Mouse (Mus musculus) c-Kit-positive CD71-negative TER-119-negative erythroid progenitor cells, embryonic 14.5 days (primary cell): Measurements from ENCODE around the gene Vps13d.

Experiments used
- DNase-seq: peaks from one replicate; pipeline ENCODE4 v3.0.0-alpha.2; 2013; ENCODE audit warnings: low read depth

Gene Vps13d

DNA sequence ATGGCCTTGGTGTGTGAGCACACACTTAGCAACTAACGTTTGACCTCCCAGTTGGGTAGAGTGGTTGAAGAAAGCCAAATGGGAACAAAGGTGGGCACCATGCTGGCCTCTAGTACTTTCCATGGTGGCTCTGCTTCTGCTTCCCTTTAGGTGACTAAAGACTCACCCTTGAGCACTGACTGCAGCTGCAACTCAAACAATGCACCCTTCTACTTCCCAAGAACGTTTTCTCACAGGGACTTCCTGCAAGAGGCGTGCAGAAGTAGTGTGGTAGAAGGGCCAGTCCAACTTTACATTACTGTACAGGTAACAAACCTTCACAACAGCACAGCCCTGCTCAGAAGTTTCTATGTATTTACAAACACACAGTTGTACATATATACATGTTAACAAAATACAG is 220.3 kb downstream of the Vps13d start:
- DNase-seq = no peak

DNA sequence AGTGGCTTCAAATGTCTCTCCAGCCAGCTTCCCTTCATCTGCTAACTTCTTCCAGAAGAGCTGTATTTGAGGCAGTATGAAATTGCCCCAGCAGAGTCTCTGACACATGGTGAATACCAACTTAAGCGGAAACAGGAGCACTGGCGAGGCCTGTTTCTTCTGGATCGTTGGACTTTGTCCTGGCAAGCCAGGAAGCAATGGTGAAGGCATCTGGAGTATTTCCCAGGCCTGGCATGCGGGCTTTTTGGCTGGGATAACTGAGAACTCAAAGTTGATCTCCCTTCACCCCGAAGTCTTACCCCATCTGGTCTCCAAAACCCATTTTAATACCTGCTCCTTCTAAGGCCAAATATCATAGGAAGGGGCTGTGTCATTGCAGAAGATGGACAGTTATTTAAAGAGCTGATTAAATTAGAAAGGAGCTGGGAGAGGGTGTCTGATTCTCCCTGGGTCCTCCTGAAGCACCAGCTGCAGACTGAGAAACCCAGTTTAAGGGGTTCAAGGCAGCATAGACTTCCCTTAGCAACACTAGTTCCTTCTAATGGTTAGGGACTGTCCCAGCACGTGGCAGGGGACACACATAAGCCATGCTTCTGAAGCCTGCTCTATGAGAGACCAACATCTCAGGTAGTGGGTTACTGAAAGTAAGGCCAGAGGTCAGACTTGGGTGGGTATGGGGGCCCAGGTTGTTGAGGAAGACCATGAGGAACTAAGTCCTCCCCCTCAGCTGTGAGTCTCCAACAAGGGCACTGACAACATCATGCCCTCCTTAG is 221.7 kb downstream of the Vps13d start:
- no peak for DNase-seq

DNA sequence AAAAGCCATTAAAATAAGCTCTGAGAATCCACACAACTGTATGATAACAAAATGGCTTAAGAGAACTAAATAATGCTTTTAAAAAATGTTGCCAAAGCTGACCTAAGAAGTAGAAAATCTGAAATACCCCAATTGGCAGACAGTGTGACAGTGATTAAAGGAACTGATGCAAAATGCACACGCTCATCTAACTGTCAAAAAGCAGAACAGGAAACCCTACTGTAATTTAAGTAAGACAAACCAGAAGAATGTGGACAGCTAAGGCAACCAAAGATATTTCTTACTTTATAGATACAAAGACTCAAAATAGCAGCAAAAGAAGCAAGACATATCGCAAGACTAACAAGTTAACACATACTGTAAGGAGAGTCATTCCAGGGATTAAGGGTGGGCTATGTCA is 223.8 kb downstream of the Vps13d start:
- DNase-seq = no peak

DNA sequence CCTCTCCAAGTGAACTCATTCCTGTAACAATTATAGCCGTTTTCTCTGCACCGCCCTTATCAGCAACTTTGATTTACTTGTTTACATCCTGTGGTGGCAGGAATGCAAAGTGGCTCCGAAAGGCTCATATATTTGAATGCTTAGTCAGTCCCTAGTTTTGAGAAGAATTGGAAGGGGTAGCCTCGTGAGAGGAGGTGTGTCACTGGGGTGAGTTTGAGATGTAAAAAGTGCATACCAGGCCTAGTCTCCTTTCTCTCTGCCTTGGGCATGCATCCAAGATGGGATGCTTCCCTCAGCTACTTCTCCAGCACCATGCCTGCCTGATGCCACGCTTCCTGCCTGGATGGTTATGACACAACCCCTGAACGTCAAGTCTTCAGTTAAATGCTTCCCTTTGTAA is 225.8 kb downstream of the Vps13d start:
- DNase-seq = no peak

DNA sequence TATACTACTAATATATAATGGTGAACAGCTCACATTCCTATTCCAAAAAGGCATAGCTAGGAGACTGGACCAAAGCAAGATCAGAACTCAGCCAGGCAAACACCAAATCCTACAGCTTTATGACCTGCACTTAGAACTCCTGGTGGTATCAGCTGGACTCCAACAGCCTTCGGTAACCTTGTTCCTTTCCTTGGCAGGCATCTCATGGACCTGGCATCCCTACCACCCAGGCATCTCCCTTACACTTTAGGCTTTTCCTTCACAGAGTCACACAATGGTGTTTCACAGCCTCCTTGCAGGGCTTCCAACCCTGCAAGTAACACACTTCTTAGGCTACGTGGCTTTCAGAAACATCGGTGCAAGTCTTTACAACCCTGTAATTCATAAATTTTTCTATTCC is 226.4 kb downstream of the Vps13d start:
- no peak for DNase-seq

DNA sequence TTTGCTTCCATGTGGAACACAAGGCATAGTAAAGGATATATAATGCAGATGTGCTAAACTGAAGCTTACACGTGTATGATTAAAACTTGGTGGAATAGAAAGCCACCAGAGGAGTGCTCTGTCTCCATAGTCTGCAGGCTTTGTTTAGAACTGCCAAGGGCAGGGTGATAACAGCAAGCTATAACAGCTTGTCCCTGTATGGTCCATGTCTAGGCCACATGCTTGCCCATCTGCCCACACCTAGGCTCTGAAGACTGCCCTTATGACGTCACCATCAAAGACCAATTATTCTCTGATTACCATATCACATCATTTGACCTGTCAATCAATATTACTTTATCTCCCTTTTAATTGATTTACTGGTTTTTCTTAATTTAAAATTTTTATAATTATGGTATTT is 229.6 kb downstream of the Vps13d start:
- DNase-seq = no peak

DNA sequence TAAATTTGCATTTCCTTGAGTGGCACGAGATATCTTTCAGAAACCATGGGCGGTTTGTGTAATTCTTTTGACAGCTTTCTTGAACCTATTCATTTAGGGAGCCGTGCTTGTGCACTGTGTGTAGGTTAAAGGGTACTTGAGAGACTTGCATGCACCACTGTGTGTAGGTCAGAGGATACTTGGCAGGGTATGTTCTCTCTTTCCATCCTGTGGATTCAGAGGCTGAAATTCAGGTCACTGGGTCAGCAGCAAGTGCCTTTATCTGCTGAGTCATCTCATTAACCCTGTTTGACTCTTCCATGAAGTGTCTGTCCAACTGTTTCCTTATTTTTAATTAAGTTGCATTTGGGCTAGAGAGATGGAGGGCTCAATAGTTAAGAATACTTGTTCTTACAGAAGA is 233.1 kb downstream of the Vps13d start:
- DNase-seq = no peak

DNA sequence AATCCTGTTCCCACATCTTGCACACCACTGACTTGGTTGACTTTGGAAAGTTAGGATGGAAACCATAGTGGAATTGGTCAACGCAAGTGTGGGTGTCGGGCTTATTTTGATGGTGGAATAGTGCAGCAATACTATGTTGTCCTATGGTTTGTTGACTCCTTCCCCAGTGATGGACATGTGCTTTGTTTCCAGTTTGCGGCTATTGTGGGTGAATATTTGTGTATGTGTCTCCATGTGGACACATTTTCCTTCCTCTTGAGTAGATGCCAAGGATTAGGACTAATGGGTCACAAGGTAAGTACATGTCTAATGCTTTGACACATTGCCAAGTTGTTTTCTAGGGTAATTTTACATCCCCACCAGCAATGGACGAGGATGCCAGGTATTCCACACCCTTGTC is 233.6 kb downstream of the Vps13d start:
- no peak for DNase-seq

DNA sequence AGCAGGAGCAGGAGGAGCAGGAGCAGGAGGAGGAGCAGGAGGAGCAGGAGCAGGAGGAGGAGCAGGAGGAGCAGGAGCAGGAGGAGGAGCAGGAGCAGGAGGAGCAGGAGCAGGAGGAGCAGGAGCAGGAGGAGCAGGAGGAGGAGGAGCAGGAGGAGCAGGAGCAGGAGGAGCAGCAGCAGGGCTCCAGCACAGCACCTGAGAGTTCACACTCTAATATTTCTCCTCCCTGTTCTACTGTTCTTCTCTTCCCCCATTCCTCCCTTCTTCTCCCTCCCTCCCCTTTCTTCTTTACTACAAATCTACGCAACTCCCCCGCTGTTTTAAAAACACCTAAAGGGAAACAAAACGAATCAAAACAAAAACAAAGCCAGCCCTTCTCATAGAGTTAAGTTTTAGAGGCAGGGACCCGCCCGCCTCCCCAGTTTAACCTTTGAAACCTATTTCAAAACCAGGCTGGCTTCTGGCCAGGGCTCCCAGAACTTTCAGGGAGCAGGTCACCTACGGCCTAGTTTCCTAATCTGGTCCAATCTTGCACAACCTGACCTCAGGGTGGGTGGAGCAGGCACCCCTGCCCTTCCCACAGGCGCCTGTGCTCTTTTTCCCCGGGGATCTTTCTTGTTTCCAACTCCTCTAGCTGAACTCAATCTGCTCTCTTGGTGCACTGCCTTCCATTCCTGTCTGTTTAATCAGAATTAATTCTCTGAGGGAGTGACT is 234.5 kb downstream of the Vps13d start:
- no peak for DNase-seq

DNA sequence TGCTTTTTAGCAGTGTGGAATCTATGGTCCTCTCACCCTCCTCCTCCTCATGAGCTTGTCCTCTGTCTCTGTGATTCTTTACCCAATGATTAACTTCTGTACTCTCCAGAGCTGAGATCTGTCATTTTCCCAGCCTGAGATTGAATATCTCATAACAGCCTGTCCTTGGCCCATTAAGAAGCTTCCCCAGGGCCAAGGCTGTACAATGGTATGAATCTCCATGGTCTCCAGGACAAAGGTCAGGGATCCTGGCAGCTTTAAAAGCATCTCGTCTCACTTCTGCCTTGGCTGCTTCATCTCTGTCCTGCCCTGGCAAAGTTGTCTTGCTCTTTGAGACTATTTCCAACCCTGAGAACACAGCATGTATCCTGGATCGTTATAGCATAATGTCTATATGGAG is 237.1 kb downstream of the Vps13d start:
- no peak for DNase-seq

DNA sequence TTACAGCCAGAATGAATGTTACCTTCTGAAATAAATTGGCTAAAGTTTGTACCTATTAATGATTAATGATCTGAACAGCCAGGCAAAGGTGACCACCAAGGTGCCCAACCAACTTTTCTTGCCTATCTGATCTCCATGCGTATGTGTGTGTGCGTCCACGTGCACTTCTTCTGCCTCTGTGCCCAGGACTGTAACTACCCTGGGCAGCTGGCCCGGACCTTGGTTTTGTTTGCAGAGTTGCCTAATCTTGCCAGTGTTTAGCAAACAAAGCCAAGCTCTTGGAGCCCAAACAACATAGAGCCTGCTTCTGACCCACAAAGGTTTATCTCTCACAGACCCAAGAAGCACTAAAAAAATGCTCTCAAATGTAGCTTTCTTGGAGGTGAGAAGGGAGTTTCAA is 237.6 kb downstream of the Vps13d start:
- no peak for DNase-seq

DNA sequence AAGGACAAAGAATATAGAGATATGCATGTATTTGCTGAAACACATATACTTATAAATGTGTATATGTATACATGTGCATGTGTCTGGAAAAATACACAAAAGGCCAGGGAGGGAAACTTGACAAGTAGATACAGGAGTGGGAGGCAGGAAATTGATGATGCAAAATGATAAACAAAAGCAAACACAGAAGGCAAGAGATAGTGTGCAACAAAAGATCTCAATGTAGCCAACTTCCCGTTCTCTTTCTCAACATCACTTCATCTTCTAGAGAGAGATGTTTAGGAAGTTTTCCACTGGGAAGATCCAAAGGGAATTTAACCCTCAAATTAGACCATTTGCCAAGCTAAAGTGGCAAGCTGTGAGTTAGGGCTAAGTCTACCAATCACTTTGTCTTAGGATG is 238.5 kb downstream of the Vps13d start:
- DNase-seq = no peak

DNA sequence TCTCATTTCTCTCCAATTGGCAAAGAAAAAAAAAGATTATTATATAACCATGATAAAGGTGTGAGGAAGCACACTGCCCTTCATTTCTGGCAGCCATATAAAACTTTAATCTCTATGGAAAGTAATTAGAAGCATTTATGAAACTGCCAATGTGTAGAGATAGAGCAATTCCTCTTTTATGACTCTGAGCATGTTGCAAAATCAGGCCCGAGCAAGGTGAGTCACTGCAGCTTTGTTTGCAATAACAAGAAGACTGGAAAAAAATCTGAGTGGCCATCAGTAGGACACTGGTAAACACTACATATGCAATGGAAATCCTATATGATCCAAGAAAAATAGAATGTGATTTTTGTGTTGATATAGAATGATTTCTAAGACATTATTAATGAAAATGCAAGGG is 238.9 kb downstream of the Vps13d start:
- no peak for DNase-seq

DNA sequence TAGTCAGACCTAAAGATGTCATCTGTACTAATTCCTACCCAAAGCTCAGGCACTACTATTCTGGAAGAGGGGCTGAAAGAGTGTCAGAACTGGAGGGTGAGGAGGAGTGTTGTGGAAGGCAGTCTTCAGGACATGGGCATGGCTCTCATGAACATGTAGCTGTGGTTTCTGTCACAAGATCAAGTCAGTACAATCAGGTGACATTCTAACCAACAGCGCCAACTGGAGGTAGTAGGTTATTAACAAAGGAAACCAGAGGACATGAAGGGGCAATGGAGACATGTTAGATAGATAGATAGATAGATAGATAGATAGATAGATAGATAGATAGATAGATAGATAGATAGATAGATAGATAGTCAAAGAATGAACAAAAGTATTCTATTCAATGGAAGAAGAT is 241.4 kb downstream of the Vps13d start:
- DNase-seq = no peak

DNA sequence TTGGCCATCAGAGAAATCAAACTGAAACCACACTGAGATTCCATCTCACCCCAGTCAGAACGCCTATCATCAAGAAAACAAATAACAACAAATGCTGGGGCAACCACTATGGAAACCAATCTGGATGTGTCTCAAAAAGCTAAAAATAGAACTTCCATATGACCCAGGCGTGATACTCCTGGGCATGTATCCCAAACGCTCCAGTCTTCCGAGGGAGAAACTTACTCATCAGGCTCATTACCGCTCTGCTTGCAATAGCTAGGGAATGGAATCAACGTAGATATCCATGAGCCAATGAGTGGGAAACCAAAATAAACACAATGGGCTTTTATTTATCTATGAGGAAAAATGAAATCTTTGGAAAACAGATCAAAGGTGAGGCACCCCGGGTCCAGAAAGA is 242.9 kb downstream of the Vps13d start:
- no peak for DNase-seq

DNA sequence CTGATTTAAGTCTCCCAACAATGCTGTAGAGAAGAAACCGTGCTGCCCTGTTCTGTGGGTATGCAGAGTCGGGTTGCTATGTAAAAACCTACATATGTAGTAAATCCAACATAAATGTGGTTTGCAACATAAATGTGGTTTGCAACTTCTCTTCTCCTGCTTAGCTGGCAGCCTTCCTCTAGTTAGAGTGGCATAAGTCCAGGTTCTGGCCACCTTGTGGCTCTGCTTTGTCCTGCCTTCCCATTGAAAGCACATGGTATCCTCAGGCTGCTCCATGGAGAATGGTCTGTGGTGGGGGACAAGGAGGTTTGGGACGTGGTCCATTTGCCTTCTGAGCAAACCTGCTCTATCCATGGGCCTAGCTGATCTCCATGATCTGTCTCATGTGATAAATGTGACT is 243.9 kb downstream of the Vps13d start:
- no peak for DNase-seq

DNA sequence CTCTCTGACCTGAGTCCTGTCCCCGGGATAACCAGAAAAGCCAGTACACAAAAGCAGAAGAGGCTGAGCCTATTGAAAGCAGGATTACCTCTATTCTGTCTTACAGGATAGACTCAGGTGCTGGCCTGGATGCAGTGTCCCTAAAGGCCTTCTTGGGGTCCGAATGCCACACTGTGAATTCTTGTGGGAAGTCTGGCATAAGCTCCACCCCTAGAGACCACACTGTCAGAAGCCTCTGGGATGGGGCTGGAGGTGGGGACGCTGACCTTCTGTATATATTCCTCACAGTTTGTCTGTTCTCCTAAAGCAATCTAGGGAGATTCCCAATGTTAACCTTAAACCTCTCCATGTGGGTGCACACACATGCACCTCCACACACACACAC is 244.5 kb downstream of the Vps13d start:
- no peak for DNase-seq

DNA sequence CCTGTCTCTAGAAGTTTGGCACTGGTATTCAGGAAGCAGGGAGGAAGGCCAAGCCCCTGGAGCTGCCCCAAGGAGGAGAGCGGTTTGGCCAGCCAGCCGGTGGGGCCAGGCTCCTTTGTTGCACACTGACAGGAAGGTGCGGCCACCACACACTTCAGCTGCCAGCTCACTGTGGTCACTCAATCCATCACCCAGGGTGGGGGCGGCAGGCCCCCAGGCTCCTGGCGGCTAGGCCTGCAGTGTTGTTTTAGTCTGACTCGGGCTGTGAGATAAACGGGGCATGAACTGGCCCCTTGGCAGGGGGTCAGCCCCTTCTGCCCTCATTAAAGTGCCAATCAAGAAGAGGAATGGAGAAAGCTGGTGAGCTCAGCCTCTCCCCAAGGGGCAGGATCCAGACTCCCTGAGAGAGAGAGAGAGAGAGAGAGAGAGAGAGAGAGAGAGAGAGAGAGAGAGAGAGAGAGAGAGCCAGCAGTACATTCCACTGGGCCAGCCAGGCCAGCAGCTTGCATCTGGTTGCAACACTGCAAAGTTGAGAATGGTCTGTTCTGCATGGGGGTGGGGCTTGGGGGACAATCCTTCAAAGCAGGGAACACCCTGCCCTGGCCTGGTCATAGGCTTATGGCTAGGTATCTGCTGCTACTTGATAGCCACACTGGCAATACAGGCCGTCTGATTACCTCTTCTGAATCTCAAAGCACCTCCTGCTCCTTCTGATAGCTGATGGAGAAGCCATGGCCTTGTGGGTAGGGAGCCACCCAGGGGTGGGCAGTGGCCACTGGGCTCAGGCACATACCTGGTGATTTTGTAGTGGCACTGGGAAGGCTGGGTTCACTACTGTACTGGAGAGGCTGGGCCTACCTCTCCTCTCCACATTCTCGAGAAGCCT is 245.1 kb downstream of the Vps13d start:
- DNase-seq = peak; percentile 24

DNA sequence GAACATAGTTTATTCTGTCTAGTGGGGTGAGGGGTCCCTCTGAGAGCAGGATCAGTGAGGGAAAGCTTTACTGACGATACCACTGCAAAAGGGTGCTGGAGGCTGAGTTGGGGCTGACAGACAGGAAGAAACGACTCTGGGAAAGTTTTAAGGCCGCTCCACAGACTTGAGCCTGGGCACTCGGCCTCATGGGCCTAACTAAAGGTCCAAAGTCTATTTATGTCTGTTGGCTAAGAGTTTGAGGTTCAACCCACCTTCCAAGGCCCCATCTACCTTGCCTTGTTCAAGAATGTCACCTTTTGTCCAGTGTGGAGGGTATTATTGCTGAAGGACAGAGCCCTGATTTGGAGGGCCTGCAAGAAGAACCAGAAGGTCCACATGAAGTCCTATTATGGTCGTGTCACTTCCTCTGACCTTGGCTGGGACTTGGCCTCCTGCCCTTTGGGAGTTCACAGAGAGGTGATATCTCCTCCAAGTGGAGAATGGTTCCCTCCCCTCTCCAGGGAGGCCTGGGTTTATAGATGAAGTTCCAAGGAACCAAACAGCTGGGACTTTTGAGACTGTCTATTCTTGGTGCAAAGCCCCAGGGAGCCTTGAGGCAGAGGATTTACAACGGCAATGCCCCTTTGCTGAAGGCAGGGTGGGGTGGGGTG is 246.9 kb downstream of the Vps13d start:
- no peak for DNase-seq

DNA sequence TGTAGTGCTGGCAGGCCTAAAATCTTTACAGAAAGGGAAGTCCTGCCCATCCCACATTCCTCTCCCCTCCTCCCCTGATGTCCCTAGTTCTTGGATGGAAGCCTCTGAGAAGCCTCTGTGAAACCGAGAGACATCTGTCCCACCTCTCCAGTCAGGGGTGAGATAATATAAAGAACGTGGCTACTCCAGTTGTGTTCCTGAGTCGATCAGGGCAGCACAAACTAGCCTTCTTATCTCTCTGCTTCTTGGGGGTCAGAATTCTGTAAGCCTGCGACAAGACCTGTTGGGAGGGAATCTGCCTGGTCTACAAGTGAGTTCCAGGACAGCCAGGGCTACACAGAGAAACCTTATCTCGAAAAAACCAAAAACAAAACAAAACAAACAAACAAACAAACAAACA is 251.5 kb downstream of the Vps13d start:
- no peak for DNase-seq

DNA sequence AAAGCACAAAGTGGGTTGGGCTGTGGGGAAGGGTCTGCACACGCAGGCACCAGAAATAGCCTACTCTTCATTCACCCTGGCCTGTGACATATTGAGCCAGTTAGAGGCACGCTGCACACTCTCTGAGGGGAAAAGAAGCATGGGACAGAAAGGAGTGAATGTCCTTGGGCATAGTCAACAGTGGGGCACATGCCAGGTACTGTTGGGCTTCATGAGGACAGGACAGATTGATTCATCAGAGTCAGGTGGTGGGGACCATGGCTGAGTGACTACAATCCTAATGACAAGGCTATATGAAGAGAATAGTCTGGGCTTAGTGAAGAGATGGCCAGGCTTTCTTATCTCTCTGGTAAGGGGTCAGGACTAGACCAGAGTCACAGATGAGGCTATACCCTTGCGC is 252.4 kb downstream of the Vps13d start:
- no peak for DNase-seq

DNA sequence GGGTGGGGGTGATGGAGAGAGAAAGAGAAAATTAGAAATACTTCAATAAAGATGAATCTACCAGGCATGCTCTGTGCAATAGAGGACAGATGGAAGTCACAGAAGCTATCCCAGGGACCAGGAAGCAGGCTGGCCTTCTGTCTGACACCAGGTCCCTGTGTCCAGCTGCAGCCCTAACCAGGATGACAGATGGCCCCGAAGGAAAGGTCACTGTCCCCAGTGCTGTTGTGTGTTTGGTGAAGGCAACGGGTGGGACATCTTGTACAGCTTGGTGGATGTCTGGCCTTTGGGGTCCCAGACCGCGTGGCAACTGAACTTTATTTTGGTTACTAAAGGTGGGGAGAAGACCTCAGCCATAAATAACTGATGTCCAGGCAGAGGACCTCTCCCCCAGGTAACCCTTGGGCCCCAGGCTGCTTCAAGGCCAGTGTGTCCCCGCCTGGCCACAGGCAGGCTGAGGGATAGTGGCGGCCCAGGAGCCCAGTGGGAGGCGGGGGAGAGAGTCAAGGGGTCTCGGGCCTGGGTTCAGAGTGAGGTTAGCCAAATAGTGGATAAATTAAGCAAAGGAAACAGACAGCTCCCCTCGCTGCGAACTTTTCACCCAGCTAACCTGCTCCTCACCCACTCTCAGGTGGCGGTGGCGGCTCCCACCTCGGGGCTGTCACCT is 253.9 kb downstream of the Vps13d start:
- no peak for DNase-seq
